Mouse (Mus musculus) gastrocnemius, postnatal 10 days (tissue): ENCODE data around the gene Larp4. TPM values are rescaled to one million over a fixed set of nuclear protein-coding genes. Genes with fewer than 3 reads are reported as not detected.
"Not testable (repeated sequence)": the region's sequence is repeated elsewhere in the genome, so short reads cannot be mapped to it uniquely, and the experiment has no call there.

ENCODE experiments used
- DNase-seq: peaks from one replicate; pipeline ENCODE4 v3.0.0; 2021; ENCODE audit warnings: mixed read lengths
- long read RNA-seq, 2 experiments: library from polyadenylated mRNA; stranded (forward); transcript quantifications; one replicate each; pipeline ENCODE4 v2.0.0; 2021
- total RNA-seq, 2 experiments: library from RNA; stranded (reverse); gene quantifications; 2 replicates each; pipeline ENCODE4 v1.2.3; 2021

The Larp4 gene
- total RNA-seq = 10 to 100 TPM; 39.6 to 43.7 TPM
- long read RNA-seq, experiment 1, full-length matches to known transcripts = 14 of 24 reads
- long read RNA-seq, experiment 1, partial matches to known transcripts = 1 of 24 reads
- long read RNA-seq, experiment 1, other reads (novel, unspliced or antisense) = 9 of 24 reads
- long read RNA-seq, experiment 2, full-length matches to known transcripts = 7 of 16 reads
- long read RNA-seq, experiment 2, partial matches to known transcripts = 3 of 16 reads
- long read RNA-seq, experiment 2, other reads (novel, unspliced or antisense) = 6 of 16 reads

DNA sequence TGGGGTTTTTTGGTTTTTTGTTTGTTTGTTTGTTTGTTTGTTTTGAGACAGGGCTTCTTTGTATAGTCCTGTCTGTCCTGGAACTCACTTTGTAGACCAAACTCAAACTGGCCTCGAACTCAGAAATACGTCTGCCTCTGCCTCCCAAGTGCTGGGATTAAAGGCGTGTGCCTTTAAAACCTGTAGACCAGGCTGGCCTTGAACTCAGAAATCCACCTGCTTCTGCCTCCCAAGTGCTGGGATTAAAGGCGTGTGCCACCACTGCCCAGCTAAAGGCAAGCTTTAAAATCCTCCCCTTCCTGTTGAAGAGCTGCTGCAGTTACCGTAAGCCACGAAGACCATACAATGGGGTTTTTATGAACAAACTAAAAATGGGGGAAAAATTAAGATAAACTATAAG is at the start of gene Larp4:
Gene Larp4, plus strand, starts transcription at position 301 of the 400 bp plus-strand sequence.
- not testable (repeated sequence) for DNase-seq

DNA sequence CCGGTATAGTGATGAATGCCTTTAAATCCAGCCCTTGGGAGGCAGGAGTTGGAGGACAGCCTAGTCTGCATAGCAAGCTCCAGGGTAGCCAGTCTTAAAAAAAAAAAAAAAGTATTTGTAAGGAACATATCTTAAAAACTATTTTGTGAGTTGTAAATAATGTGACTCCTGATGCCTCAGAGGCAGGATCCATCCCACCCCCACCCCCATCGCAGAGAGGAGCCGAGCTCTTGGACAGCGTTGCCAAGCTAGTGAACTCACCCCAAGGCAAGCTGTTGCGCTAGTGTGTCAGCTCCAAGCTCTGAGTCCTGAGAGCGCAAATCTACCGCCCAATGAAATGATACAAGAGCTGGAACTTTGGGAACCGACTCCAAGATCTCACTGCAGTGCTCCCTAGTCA is 38.6 kb upstream of the Larp4 start:
- DNase-seq = no peak

GRCm38 (mm10) chr15:99934501-99934900 is 35.4 kb upstream of the Larp4 start:
- no peak for DNase-seq

DNA sequence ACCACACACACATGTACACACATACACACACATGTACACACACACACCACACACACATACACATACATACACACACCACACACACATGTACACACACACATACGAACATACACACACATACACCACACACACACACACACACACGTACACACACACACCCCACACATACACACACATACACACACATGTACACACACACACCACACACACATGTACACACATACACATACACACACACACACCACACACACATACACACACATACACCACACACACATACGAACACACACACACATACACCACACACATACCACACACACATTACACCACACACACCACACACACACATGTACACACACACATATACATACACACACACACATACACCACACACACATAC is 33.2 kb upstream of the Larp4 start:
- DNase-seq = no peak

DNA sequence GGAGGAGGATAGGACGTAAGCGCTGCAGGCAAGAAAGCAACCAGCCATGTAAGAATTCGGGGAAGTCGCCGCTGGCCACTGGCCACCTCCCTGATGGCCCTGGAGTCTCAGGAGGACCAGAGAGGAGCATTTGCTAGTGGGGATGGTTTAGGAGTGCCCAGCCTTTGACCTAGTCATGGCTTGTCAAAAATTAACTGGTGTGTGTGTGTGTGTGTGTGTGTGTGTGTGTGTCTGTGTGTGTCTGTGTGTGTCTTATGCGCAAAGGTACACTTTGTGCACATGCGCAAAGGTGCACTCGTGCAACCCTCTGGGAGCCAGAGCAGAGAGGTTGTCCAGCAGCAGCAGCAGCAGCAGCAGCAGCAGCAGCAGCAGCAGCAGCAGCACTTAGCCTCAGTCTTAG is 32.0 kb upstream of the Larp4 start:
- DNase-seq = no peak

DNA sequence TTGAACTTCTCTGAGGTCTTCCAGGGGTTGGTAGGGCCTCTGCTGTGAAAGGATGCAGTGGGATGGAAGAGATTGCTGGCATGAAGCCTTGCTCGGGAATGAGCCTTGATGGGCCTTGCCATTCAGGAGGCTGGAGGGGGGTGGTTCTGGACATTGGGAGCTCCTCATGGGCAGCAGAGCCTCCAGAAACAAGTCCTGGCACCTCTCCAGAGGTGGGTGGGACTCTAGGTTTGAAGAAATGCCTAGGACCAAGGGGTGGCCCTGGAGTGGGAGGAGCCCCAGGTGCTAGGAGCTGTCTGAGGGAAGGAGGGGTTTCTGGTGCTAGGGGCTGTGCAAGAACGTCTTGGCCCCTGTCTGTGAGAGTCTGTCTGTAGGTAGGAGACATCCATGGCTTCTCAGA is 29.4 kb upstream of the Larp4 start:
- DNase-seq = no peak

DNA sequence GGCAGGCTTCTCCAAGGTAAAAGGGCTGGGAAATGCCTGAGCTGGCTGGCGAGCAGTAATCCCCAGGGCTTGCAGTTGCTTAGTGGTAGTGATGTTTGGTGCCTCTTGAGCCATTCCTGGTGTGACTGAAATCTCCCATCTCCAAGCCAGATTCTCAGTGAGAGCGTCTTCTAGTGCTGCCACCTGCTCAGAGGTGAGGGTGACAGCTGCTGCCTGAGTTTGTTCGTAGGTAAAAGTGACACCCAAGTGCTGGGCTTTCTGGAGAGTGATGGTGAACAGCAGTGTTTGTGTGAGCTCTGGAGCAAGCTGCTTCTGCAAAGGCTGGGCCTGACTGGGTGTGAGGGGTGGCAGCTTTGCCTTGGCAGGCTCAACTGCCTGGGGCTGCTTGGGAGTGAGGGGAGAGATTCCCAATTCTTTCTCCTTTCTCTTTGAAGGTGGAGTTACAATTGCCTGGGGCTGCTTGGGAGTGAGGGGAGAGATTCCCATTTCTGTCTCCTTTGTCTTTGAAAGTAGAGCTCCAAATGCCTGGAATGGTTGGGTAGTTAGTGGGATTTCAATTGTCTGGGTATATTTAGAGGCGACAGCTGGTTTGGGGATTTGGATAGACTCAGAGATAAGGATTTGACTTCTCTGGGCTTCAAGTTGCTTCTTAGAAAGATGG is 28.8 kb upstream of the Larp4 start:
- no peak for DNase-seq

DNA sequence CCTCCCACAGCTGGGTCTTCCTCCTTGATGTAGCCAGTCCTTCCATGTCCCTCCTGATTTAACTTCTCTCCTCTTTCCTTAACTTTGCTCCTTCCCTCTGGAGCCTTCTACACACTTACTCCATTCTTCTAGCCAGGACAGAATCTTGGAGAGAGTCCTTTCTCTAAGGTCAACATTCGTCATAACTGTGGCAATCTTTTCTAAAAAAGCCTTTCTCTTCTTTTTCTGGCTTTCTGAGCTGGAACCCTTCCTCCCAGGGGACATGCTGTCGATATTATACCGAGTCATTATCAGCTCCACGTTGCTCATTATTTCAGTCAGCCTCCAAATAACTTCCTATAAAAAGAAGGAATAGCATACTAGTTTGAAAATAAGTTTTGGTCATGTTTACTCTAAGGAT is 14.5 kb upstream of the Larp4 start:
- no peak for DNase-seq

GRCm38 (mm10) chr15:99965103-99965775 is 4.6 kb upstream of the Larp4 start:
- DNase-seq = no peak

- DNase-seq = no peak
Observed at GRCm38 (mm10) chr15:99966961-99967360, 2.9 kb upstream of the Larp4 start, which contains the start of gene Fam186a. Gene Fam186a (minus strand): TSS chr15:99967061.

- no peak for DNase-seq
Observed at GRCm38 (mm10) chr15:99970606-99971005, 741 bp downstream of the Larp4 start.

DNA sequence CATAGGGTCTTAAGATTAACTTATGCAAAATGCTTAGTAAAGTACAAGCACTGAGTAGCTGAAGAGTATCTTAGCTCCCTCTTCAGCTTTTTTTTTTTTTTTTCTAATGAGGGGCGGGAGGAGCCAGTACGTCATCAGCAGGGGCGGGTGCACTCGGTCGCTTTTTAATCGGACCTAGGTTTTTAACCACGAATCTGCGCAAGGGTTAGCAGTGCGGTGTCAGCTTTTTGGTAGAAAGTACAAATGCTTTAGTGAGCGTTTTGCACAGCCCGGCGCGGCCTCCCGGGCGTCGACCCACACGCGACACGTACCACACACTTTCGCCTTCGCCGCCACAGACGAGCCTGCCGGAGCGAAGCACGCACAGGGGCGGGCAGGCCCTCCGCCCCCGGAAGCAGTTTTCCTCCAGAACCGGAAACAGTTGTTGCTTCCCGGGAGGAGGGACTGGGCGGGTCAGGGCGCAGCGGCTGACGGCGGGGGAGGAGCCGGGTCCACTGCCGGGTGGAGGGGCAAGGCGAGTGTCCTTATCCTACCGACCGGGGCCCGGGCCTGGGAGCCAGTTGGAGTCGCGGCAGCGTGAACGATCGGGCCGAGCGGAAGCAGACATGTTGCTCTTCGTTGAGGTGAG is 2.6 kb downstream of the Larp4 start:
- peak; percentile 95 for DNase-seq

- DNase-seq = peak; percentile 39
Observed at GRCm38 (mm10) chr15:99972989-99973911, 3.4 kb downstream of the Larp4 start.

DNA sequence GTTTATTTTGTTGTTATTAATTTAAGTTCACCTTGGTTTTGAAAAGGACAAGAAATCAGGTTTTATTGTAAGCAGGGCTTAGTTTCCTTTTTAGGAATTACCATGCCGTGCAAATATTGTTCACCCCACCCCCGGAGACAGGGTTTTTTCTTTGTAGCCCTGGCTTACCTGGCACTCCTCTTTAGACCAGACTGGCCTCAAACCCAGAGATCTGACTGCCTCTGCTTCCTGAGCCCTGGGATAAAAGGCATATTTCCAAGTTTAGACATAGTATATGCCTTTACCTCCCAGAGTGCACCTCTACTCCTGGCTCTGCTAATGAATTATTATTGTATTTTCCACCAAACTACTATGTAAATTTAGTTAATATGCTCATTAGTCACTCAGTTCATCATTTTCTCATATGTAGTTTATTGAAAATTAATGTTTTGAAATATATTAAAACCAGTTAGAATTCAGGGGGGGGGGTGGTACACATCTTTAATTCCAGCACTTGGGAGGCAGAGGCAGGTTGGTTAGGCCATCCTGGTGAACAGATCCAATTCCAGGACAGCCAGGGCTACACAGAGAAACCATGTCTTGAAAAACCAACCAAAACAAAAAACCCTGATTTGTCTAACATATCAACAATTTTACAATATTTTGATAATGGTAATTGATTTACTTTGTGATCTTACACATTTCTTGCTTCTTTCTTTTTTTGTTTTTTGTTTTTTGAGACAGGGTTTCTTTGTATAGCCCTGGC is 4.8 kb downstream of the Larp4 start:
- DNase-seq = no peak

DNA sequence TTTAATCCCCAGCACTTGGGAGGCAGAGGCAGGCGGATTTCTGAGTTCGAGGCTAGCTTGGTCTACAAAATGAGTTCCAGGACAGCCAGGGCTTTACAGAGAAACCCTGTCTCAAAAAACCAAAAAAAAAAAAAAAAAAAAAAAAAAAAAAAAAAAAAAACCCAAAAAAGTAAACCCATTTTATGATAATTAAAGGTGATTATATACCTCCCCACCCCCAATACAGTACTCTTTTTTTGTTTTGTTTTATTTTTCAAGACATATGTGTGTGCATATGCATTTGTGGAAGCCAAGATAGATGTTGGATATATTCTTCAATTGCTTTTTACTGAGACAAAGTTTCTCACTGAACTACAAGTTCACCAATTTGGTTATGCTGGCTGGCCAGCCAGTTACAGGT is 6.3 kb downstream of the Larp4 start:
- DNase-seq = not testable (repeated sequence)

DNA sequence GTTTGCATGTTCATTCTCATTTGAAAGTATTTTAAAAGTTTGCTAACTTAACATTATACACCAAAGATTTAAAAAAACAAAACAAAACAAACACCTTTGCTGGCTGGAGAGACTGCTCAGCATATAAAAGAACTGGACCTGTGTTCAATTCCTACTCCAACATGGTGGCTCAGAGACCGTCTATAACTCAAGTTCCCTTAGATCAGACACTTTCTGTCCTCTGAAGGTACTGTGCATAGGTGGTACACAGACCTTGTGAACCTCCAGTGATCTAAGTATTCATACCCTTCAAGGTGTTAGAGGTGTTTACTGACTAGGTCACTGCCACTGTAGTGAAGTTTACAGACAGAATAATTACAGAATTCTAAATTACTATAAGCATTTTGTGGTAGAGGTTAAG is 9.4 kb downstream of the Larp4 start:
- DNase-seq = no peak

- DNase-seq = no peak
Observed at GRCm38 (mm10) chr15:99979715-99980114, 9.8 kb downstream of the Larp4 start.

GRCm38 (mm10) chr15:99993100-99993499 is 23.2 kb downstream of the Larp4 start:
- no peak for DNase-seq

GRCm38 (mm10) chr15:99997114-99997804 is 27.4 kb downstream of the Larp4 start:
- no peak for DNase-seq

DNA sequence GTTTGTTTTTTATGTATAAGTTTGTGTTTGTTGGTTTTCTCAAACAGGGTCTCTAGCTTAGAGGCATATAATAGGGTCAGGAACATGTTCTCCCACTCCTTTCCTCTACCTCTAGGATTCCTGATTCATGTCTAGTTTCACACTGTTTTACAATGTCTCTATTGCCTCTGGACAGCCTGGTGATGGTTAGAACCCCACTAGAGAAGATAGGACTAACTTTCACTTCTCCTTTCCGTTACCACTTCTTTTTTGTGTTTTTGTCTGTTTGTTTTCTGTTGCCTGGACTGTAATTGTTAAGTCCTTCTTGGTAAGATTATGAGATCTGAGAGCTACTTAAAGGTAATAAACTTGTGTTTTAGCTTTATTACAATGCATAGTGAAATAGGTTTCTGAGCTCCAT is 29.5 kb downstream of the Larp4 start:
- DNase-seq = no peak
